Mouse (Mus musculus) adipocyte (in vitro differentiated cells): ENCODE results near the gene Rffl.

Experiments used
- DNase-seq: peaks from one replicate; pipeline ENCODE4 v3.0.0-alpha.2; 2016; ENCODE audit warnings: low spot score

Rffl gene

GRCm38 (mm10) chr11:82874924-82875323 is 3.9 kb upstream of the Rffl start:
- DNase-seq, result no peak

DNA sequence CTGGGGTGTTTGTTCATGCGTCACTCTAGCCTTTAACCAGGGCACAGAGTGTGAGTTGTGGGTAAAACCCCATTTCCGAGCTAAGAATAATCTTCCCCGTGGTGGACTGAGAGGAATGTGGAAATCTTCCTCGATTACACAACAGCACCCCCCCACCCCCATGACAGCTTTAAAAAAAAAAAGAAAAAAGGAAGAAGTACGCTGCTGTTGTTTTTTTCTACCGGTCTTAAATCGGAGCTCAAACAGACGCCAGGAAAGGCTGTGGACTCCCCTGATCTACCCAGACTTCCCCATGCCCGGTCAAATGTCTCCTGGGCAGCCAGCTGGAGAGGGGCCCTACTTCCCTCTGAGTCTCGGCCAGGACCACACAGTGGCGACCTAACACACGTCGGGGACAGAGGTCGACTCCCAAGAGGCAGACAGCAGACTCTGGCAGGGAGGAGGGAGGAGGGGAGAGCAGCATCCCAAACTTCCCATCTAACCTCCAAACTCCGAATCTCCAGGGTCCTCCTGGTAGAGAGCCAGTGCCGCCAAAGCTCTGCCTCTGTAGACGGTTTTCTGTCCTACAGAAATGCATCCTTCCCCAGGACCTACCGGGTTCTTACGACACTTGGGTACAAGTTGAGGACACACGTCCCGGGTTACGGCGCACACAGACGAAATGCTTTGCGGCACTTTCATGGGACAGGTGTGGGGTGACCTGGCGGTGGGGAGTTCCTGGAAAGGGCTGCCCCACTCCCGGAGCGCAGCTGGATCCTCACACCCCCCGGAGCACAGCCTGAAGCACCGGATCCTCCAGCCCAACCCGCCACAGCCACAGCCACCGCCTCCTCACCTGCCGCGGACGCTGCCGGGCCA is 608 bp downstream of the Rffl start:
- DNase-seq, result peak; percentile 79

DNA sequence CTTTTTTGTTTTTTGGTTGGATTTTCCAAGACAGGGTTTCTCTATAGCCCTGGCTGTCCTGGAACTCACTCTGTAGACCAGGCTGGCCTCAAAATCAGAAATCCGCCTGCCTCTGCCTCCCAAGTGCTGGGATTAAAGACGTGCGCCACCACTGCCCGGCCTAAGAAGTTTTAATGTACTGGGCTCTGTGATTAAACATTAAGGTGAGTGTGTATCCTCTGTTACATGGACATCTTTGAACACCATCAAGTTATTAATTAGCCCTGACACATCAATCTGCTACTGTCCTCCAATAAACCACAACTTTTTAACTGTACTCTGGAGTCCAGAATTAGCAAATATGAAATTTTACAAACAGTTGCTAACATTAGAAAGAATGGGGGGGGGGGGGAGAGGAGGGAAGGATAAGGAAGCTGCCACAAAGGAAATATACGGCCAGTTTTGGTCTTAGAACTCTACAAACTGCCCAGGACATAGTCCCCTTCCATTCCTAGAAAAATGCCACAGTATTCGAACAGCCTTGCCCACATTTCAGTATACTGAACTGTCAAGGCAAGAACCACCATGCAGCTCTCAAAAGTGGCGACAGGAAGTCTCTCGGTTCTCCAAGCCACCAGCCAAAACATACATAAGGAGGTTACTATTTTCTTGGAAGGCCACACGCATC is 1.4 kb downstream of the Rffl start:
- DNase-seq, result no peak

GRCm38 (mm10) chr11:82867956-82868355 is 3.1 kb downstream of the Rffl start:
- no peak for DNase-seq

GRCm38 (mm10) chr11:82866850-82867564 is 4.0 kb downstream of the Rffl start:
- no peak for DNase-seq

GRCm38 (mm10) chr11:82865957-82866356 is 5.1 kb downstream of the Rffl start:
- DNase-seq, result no peak

GRCm38 (mm10) chr11:82863488-82863931 is 7.5 kb downstream of the Rffl start:
- no peak for DNase-seq

DNA sequence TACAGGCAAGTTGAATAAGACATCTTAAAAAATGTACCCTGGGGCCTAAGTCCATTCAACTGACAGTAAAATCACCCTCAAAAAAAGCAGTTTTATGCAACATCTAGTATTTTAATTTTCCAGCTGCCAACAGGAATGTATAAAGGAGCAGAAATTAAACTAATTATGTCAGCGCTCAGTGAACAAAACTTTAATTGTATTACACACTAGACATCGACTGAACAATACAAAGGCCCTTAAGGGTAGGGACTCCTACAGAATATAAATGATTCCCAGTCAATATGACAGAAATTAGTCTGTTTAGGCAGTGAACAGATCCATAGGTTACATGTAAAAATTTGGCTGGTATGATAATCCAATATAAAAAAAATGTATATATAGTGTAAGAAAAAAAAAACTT is 8.0 kb downstream of the Rffl start:
- DNase-seq, result no peak

DNA sequence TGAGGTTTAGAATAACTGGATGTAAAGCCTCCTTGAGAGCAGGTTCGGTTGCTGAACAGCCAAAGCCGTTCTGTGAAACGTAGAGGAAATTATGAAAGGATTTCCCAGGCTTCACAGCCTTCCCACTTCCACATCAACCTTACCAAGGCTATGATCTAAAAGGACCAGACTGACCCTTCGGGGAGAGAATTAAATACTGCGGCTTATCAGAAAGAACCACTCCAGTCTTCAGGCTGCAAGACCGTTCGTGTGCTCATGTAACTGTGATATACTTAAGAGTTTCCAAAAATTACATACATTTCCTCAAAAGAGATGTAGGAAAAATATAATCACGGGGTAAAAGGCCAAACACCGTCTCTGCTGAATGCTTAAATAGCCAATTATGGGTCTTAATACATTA is 8.4 kb downstream of the Rffl start:
- no peak for DNase-seq

GRCm38 (mm10) chr11:82861558-82861957 is 9.5 kb downstream of the Rffl start:
- DNase-seq, result no peak

- no peak for DNase-seq
Observed at GRCm38 (mm10) chr11:82860759-82861158, 10.3 kb downstream of the Rffl start.

- DNase-seq, result no peak
Observed at GRCm38 (mm10) chr11:82857307-82857848, 13.6 kb downstream of the Rffl start.

DNA sequence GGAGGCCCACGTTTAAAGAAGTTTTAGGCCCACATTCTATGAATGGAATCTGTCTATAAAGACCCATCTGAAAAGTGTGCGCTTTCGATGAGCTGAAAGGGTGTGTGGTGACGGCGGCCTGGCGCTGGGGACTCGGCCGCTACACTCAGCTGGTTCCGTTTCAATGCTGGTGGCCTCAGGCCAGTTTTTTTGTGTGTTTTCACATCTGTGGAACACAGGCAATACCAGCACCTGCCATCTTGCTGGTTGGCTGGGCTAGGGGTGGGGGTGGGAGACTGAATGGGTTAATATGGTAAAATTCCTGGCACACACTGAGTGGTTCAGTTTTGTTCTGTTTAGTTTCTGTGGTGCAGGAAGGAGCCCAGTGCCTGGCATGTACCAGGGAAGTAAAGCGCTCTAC is 15.0 kb downstream of the Rffl start:
- no peak for DNase-seq

- DNase-seq, result no peak
Observed at GRCm38 (mm10) chr11:82855327-82855973, 15.6 kb downstream of the Rffl start.

- DNase-seq, result no peak
Observed at GRCm38 (mm10) chr11:82854111-82854510, 16.9 kb downstream of the Rffl start.

DNA sequence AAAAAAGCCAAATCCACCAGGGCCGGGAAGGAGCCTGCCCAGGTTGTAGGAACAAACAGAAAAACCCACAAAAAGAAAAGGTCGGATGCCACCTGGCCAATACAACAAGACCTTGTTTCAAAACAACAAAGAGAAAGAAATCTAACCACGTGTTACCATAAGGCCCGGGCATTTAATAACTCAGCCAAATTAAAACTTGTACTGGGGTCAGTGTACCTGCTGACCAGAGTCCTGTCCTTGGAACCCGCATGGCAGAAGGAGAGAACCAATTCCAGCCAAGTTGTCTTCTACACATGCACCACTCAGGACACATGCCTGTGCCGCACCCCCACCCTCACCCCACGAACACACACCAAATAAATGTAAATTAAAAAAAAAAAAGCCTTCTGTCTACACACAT is 18.1 kb downstream of the Rffl start:
- no peak for DNase-seq

DNA sequence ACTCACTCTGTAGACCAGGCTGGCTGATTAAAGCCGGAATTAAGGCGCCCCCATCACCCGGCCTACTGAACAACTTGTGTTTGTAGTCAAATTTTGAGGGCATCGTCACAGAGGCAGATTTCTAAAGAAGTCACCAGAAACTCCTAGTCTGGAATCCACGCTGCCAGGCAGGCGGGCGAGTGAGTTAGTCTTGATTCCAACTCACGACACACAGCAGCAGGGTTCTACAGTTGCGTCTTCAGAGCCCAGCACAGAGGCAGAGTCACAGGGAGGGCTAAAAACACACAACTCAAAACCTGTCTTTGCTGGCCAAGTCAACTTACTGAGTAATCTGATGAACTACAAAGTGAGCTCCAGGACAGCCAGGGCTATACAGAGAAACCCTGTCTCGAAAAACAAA is 18.5 kb downstream of the Rffl start:
- DNase-seq, result no peak

DNA sequence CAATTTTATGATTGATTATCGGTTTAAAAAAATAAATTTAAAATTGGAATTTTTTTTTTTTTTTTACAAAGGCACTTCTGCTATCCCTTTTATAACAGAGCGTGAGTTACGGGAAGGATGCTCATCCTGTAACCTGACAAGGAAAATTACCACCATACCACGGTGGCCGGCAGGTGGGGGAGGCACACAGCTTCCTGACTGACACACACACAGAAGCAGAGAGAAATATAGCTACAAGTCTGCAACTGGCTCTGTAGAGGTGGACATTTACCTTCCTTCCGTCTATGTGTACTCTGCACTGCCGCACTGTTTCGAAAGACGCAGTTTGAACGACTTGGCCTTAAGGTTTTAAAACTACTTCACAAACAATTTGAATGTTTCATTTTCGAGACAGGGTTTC is 18.9 kb downstream of the Rffl start:
- DNase-seq, result no peak

DNA sequence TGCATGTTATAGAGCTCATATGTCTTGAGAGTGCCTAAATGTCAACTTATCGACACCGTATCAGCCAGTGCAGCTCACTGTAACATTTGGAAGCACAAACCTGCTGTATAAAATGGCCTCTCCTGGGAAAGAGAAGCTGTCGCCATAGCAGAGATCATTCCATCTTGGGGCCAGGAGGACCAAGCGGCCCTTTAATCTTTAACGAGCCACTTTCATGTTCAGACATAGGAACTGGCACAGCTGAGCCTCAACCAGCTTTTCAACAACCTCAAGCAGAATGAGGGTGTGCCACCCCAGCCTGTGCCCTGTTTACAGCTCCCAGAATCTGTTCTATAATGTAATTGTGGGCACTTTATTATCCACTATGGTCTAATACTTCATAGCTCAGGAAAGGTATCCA is 20.8 kb downstream of the Rffl start:
- DNase-seq, result no peak

- DNase-seq, result no peak
Observed at GRCm38 (mm10) chr11:82847571-82848000, 23.4 kb downstream of the Rffl start.

GRCm38 (mm10) chr11:82846938-82847337 is 24.1 kb downstream of the Rffl start:
- no peak for DNase-seq

DNA sequence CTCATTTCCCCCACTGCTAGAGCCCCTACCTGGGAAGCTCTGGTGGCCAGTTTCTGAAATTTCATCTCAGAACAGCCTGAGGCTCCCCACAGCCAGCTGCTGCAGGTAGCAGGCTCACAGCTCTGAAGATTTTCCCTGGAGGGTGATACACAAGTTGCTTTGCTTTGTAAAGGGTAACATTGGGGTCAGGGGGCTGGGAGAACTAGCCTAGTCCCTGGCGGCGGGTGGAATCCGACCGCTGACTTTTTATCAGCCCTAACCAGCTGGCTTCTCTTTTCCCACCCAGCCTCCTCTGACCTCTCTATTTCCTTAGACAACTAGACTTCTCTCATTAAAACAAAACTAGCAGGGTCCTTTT is 25.0 kb downstream of the Rffl start:
- no peak for DNase-seq
